Mouse (Mus musculus) lung, embryonic 15.5 days (tissue): Measurements from ENCODE around the gene Muc3. TPM values are rescaled to one million over a fixed set of nuclear protein-coding genes. Genes with fewer than 3 reads are reported as not detected.
"Not testable (repeated sequence)": the region's sequence is repeated elsewhere in the genome, so short reads cannot be mapped to it uniquely, and the experiment has no call there.

Source experiments
- ATAC-seq: fragments of 200-750 bp; cut with Nextera tagmentation; 2 replicates; pipeline ENCODE4 v1.8.0; 2017; ENCODE audit warnings: moderate number of reproducible peaks, borderline replicate concordance; ENCODE audit not compliant: low FRiP score, low TSS enrichment; ENCODE audit errors: extremely low read depth
- H3K27ac ChIP-seq: fragments of 300-500 bp; sonication (generic); 2 replicates; pipeline ENCODE4 v1.5.1; 2015; ENCODE audit warnings: moderate library complexity, mild to moderate bottlenecking, inconsistent platforms
- H3K27me3 ChIP-seq: fragments of 300-500 bp; sonication (generic); 2 replicates; pipeline ENCODE4 v1.6.1; 2015; ENCODE audit warnings: inconsistent platforms
- H3K36me3 ChIP-seq: fragments of 300-500 bp; sonication (generic); 2 replicates; pipeline ENCODE4 v1.6.1; 2015; ENCODE audit warnings: inconsistent platforms
- H3K4me1 ChIP-seq: fragments of 300-500 bp; sonication (generic); 2 replicates; pipeline ENCODE4 v1.6.1; 2015; ENCODE audit warnings: inconsistent platforms
- H3K4me2 ChIP-seq: fragments of 300-500 bp; sonication (generic); 2 replicates; pipeline ENCODE4 v1.6.1; 2015; ENCODE audit warnings: inconsistent platforms, mild to moderate bottlenecking, moderate library complexity
- H3K4me3 ChIP-seq: fragments of 300-500 bp; sonication (generic); 2 replicates; pipeline ENCODE4 v1.5.1; 2015; ENCODE audit warnings: mild to moderate bottlenecking, inconsistent platforms
- H3K9ac ChIP-seq: fragments of 300-500 bp; sonication (generic); 2 replicates; pipeline ENCODE4 v1.6.1; 2015; ENCODE audit warnings: inconsistent platforms
- H3K9me3 ChIP-seq: fragments of 300-500 bp; sonication (generic); 2 replicates; pipeline ENCODE4 v1.6.1; 2016; ENCODE audit warnings: inconsistent platforms
- WGBS: fragments of 180-500 bp; shearing (Covaris S2); methylation state at CpG from one replicate; pipeline ENCODE4 v1.1.7; 2015; 5-methylcytosine and 5-hydroxymethylcytosine counted together
- polyA plus RNA-seq: library from polyadenylated mRNA; unstranded; fragments of >200 nt; fragmentation: Nextera tagmentation; extraction: Ambion mirVana; gene quantifications from 2 replicates; pipeline ENCODE4 v1.2.1, GENCODE M21; 2015

The Muc3 gene
- polyA plus RNA-seq, 1 experiment from 2014 or later = not detected

DNA sequence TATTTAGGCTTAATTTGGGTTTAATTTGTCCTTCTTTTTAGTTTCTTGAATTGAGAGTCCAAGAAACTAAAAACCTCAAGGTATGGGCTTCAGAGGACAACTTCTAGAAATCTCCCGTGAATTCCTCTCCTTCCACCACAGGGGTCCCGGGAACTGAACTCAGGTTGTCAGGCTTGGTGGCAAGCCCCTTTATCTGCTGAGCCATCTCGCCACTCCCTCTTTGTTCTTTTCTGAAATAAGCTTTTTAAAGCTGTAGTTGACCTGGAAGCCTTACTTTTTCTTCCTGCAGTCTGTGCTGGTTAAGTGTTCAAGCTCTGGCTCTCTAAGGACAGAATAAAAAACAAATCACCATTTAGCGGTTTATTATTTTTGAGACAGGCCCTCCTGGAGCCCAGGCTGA, 30.2 kb downstream of the Muc3 start:
- Histone ChIP-seq H3K27ac (no peak overlapping the region), H3K4me3 (no peak overlapping the region), H3K9ac (no peak overlapping the region), H3K36me3 (peaks cover 9% of the 10 kb centered on the region), H3K9me3 (no peaks in the 10 kb centered on the region), H3K4me2 (no peak overlapping the region), H3K4me1 (peaks cover 16% of the 10 kb centered on the region), H3K27me3 (no peaks in the 10 kb centered on the region)
- no peak for ATAC-seq
- 69% methylated on average over 4 of the region's 4 CpGs for WGBS

DNA sequence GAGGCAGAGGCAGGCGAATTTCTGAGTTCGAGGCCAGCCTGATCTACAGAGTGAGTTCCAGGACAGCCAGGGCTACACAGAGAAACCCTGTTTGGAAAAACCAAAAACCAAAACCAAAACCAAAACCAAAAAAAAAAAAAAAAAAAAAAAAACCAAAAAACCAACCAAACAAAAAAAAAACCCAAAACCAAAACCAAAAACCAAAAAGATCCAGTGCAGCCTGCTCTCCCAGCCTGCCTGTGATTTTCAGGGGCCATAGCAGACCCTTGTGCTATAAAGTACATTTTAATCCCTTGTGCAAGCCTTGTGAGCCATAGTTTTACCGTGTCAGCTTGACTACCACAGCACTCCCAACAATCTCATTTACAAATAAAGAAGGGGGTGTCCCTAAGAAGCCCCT, 31.1 kb downstream of the Muc3 start:
- not testable (repeated sequence) for H3K4me2 ChIP-seq, H3K27ac ChIP-seq, ATAC-seq, H3K27me3 ChIP-seq, H3K9me3 ChIP-seq, H3K9ac ChIP-seq, H3K4me3 ChIP-seq
- Histone ChIP-seq H3K4me1 (peaks cover 16% of the 10 kb centered on the region), H3K36me3 (peaks cover 18% of the 10 kb centered on the region)
- whole genome bisulfite sequencing = 82% methylated on average over 3 of the region's 3 CpGs

DNA sequence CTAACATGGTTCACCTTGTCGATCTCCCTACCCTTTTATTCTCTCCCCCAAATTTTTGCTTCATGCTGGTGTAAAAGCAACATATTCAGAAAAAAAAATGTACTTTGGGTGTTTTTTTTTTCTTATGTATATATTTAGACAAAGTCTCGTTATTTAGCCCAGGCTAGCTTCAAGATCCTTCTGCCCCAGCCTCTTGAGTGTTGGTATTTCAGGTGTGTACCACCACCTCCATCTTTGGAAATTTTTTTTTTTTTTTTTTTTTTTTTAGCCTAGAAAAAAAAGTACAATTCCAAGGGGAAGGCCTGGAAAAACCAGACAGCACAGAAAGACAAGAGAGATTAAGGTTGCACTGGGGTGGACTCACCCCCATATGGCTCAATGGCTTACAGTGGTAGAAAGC, 32.1 kb downstream of the Muc3 start:
- WGBS = 58% methylated on average over 2 of the region's 2 CpGs
- ATAC-seq = no peak
- H3K4me3 ChIP-seq = peak overlapping the region; percentile 75; the same call in 1 of the 2 replicates

DNA sequence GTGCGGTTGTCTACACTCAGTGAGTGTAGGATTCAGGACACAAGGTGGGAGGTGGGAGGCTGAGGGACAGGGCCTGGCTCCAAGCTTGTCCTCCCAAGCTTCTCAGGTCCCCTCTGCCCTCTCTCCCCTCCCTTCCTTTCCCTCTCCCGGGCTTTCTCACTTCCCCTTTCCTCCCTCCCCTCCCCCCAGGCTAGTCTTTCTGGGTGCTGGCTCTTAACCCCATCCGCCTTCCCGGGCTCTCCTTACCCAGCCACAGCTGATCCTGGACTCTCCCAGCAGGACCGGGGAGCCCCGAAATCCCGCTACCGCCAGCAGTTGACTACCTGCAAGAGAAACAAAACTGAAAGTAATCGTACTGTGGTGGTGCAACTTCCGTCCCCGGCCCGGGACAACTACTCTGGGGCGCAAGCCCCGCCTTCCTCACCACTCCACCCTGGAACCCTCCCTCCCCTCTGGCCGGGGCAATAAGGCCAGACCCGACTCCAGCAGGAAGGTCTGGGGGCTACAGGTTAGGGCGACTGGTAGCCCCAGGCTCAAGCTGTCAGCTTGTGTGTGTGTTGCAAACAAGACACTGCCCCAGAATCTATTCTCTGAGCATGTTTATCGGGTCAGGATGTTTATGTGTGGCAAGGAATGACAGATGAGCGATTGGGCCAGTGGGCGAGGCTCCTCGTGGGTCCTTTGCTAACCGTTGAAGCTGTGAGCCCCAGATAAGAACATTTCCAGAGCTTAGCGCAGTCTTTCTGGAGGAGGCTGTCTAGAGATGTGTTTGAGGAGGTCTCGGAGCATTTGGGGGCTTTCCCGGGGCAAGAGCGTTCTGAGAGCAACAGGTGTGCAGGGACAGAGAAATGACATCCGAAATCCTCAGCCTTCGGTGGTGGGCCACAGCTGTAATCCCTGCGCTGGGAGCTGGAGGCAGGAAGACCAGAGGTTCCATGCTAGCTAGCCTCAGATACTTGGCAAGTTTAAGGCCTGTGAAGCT, 33.0 kb downstream of the Muc3 start, which contains the start of gene Trim56:
Gene Trim56 (minus strand): TSS at position 344 of the 982 bp plus-strand sequence.
- Histone ChIP-seq H3K9ac (peak within 1 kb of the TSS; percentile 70), H3K9me3 (no peaks in the 10 kb centered on the region), H3K4me2 (peak within 1 kb of the TSS; percentile 85), H3K36me3 (peaks cover 25% of the 10 kb centered on the region), H3K27ac (peak within 1 kb of the TSS; percentile 75), H3K4me3 (peak within 1 kb of the TSS; percentile 75), H3K27me3 (no peaks in the 10 kb centered on the region), H3K4me1 (peaks cover 16% of the 10 kb centered on the region)
- ATAC-seq = peak; percentile 84
- 3% methylated on average over 29 of the region's 29 CpGs for WGBS

More for the DNA sequence above, 32.1 kb downstream of the Muc3 start:
- no peaks in the 10 kb centered on the region for H3K9me3 ChIP-seq
- no peak overlapping the region for H3K27ac ChIP-seq
- no peaks in the 10 kb centered on the region for H3K27me3 ChIP-seq
- H3K4me1 ChIP-seq = peaks cover 16% of the 10 kb centered on the region
- H3K36me3 ChIP-seq = peaks cover 25% of the 10 kb centered on the region
- no peak overlapping the region; the same call in 1 of the 2 replicates for H3K4me2 ChIP-seq
- H3K9ac ChIP-seq = no peak overlapping the region

DNA sequence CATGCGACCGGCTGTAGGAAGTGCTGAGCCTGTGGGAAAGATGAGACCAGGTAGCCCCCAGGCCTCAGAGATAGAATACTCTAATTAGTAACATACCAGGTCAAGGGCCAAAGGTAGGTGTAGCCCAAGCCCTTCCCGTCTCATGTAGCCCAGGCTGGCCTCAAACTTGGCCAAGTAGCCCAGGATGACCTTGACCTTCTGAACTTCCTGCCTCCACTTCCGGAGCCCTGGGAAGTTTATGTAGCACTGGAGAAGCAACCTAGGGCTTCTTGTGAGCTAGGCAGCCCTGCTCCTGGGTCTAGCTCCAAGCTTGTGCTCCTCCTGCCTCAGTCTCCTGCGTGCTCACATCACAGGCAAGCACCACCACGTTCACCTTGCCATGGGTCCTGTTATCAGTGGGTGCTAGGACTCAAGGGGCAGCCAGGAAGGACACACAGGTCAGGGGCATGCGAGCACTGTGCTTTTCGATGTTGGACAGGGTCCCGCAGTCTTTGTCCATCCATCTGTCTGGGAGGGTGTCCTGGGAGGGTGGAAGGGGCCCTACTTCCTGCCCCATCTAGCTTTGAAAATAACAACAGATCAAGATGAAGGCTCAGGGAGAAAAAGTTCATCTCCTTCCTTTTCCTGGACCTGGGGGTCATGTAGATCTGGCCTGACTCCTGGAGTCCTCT, 34.1 kb downstream of the Muc3 start:
- peaks cover 25% of the 10 kb centered on the region for H3K36me3 ChIP-seq
- no peak for ATAC-seq
- H3K27ac ChIP-seq = peak overlapping the region; percentile 75
- peaks cover 16% of the 10 kb centered on the region for H3K4me1 ChIP-seq
- WGBS = 54% methylated on average over 9 of the region's 9 CpGs
- peak overlapping the region; percentile 75 for H3K4me3 ChIP-seq
- H3K9ac ChIP-seq = peak overlapping the region; percentile 70
- H3K27me3 ChIP-seq = no peaks in the 10 kb centered on the region
- H3K9me3 ChIP-seq = no peaks in the 10 kb centered on the region
- H3K4me2 ChIP-seq = peak overlapping the region; percentile 85

DNA sequence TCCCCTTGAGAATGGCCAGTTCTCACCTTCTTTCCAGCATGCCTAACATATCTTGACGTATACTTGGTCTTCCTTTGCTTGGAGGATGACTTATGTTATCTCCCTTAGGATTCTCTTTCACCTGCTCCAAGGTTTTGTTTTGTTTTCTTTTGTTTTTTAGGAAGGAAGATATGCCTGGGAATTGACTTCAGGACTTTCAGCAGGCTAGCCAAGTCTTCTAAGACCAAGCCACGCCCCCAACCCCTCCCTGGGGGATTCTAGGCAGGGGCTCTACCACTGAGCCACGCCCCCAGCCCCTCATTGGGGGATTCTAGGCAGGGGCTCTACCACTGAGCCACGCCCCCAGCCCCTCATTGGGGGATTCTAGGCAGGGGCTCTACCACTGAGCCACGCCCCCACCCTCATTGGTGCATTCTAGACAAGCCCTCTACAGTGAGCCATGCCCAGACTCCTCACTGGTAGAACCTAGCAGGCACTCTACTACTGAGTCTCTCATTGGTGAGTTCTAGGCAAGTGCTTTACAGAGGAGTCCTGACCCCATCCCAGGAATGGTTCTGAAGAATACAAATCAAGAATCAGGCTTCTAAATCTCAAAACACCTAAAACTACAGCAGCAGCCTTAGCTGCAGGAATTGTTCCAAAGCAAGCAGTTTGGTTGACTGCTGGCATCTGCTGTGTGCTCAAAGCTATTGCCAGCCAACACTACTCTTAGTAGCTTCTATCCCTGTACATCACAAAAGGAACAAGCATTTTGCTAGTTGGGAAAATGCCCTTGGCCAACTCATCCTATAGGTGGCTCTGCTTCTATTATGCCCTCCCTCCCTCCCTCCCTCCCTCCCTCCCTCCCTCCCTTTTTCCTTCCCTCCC, 37.3 kb downstream of the Muc3 start:
- 83% methylated on average over 5 of the region's 5 CpGs for WGBS
- Histone ChIP-seq H3K4me3 (no peak overlapping the region), H3K4me2 (no peak overlapping the region), H3K27ac (no peak overlapping the region), H3K27me3 (no peaks in the 10 kb centered on the region), H3K9ac (no peak overlapping the region), H3K36me3 (peaks cover 25% of the 10 kb centered on the region), H3K9me3 (no peaks in the 10 kb centered on the region), H3K4me1 (peaks cover 18% of the 10 kb centered on the region)
- ATAC-seq = no peak

DNA sequence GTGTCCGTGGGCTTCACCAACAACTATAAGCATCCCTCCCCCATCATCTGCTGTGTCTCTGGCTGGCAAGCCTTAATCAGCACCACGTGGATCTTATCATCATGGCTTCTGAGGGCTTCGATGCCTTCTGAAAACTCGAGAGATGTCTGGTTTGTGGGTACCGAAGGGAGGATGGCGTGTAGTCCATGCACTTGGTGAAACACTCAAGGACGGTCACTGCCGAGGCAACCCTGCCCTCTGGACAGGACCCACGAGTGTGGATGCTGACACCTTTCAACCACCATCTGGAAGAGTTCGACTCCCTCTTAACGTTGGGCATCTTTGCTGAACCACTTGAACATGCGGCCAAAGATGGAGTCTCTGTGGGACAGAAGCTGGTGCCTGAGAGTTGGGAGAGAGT, 38.3 kb downstream of the Muc3 start:
- Histone ChIP-seq H3K4me1 (peaks cover 16% of the 10 kb centered on the region), H3K4me2 (no peak overlapping the region), H3K4me3 (no peak overlapping the region), H3K9me3 (no peaks in the 10 kb centered on the region), H3K27ac (no peak overlapping the region), H3K36me3 (peaks cover 25% of the 10 kb centered on the region), H3K9ac (no peak overlapping the region), H3K27me3 (no peaks in the 10 kb centered on the region)
- no peak for ATAC-seq
- WGBS = 88% methylated on average over 12 of the region's 12 CpGs

DNA sequence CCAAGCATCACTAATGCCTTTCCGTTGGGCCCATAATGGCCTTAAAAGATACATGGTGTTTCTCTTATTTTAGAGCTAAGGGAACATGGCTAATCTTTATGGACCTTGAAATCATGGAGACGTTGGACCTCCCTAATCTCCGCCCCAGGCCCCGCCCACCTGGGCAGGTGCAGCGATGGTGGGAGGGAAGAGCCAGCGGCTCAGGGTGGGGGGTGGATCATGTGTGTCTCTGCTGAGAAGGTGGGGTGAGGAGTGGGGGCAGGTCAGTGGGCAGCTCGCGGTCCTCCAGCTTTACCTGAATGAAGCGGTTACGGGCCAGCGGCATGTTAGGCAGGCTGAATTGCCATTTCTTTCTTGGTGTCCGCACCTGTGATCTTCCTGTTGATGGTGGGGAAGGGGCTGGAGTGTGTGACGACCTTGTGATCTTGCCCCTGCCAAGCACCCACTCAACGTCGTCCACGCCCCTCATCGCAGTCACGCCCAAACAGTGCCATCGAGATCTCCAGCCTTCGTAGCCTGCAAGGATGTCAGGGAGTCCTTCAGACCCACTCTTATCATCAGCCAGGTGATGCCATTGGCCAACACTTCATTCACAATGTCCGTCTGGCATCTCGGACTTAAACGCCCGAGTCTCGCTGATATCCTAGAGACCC, 39.1 kb downstream of the Muc3 start:
- H3K9ac ChIP-seq = no peak overlapping the region
- no peak overlapping the region for H3K27ac ChIP-seq
- ATAC-seq = no peak
- peaks cover 25% of the 10 kb centered on the region for H3K36me3 ChIP-seq
- no peak overlapping the region for H3K4me2 ChIP-seq
- peaks cover 12% of the 10 kb centered on the region for H3K4me1 ChIP-seq
- no peak overlapping the region for H3K4me3 ChIP-seq
- no peaks in the 10 kb centered on the region for H3K9me3 ChIP-seq
- WGBS = 48% methylated on average over 25 of the region's 25 CpGs
- H3K27me3 ChIP-seq = no peaks in the 10 kb centered on the region

DNA sequence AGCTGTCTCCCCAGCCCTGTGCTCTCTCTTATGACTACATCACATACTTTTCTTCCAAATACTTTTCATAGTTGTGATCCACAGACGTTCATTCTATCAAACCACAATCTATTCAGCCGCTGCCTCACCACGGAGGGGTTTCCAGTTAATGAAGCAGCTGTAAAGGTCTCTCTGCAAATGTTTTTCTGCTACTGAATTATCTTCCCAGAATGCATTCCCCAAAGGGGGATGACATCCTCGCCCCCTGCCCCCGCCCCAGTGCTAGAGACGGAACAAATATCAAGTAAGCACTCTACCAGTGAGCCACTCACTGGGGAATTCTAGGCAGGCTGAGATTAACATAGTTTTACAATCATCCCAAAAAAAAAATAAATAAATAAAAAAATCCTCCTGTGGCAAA, 41.0 kb downstream of the Muc3 start:
- Histone ChIP-seq H3K4me2 (no peak overlapping the region), H3K36me3 (peaks cover 8% of the 10 kb centered on the region), H3K9ac (no peak overlapping the region), H3K9me3 (no peaks in the 10 kb centered on the region), H3K4me3 (no peak overlapping the region), H3K27ac (no peak overlapping the region), H3K4me1 (peaks cover 9% of the 10 kb centered on the region; the same call in 1 of the 2 replicates), H3K27me3 (no peaks in the 10 kb centered on the region)
- 56% methylated on average over 6 of the region's 6 CpGs for WGBS
- ATAC-seq = no peak

DNA sequence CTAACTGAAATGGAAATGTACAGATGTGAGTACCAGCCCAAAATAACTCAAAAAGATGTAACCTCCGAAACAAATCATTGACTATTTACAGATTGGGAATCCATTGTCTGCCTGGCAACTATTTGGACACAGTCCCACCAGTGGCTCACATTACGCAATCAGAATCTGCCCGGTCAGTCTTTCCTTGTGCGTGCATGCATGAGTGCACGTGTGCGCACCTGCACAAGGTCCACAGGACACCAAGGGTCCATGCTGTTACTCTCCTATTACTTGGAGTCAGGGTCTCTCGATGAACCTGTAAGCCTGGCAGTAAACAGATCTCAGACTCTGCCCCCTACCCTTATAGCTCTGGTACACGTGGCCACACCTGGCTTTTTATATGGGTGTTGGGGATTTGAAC, 41.5 kb downstream of the Muc3 start:
- no peaks in the 10 kb centered on the region for H3K27me3 ChIP-seq
- no peak overlapping the region for H3K4me3 ChIP-seq
- WGBS = 80% methylated on average over 8 of the region's 8 CpGs
- H3K27ac ChIP-seq = no peak overlapping the region
- no peak overlapping the region for H3K4me2 ChIP-seq
- peaks cover 4% of the 10 kb centered on the region; the same call in 1 of the 2 replicates for H3K36me3 ChIP-seq
- peaks cover 14% of the 10 kb centered on the region; the same call in 1 of the 2 replicates for H3K4me1 ChIP-seq
- no peak overlapping the region for H3K9ac ChIP-seq
- H3K9me3 ChIP-seq = no peaks in the 10 kb centered on the region
- ATAC-seq = no peak

DNA sequence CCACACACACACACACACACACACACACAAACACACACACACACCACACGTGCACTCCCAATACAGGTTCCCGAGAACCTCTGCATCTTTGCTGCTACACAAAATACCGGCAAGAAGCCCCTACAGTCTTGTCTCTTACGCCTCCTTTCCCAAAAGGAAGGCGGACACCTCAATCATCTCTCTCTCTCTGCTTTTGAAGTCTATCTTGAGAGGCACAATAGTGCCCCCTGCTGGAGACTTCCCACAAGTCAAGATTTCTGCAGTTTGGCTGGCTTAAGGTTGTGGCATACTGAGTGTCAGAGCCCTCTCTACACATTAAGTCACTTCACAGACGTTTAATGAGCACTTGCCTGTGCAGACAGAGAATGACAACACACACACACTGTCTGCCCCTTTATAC, 42.1 kb downstream of the Muc3 start:
- 8% methylated on average over 6 of the region's 6 CpGs for WGBS
- no peak overlapping the region for H3K27ac ChIP-seq

More for the DNA sequence above, 42.1 kb downstream of the Muc3 start:
- ATAC-seq = no peak
- H3K36me3 ChIP-seq = no peaks in the 10 kb centered on the region; the same call in 1 of the 2 replicates
- no peak overlapping the region; the same call in 1 of the 2 replicates for H3K4me2 ChIP-seq
- H3K4me3 ChIP-seq = no peak overlapping the region
- peaks cover 16% of the 10 kb centered on the region; the same call in 1 of the 2 replicates for H3K4me1 ChIP-seq
- no peaks in the 10 kb centered on the region for H3K27me3 ChIP-seq
- no peak overlapping the region for H3K9ac ChIP-seq
- H3K9me3 ChIP-seq = no peaks in the 10 kb centered on the region
